Mouse (Mus musculus): ENCODE measurements around the gene Dpf2.

DNA sequence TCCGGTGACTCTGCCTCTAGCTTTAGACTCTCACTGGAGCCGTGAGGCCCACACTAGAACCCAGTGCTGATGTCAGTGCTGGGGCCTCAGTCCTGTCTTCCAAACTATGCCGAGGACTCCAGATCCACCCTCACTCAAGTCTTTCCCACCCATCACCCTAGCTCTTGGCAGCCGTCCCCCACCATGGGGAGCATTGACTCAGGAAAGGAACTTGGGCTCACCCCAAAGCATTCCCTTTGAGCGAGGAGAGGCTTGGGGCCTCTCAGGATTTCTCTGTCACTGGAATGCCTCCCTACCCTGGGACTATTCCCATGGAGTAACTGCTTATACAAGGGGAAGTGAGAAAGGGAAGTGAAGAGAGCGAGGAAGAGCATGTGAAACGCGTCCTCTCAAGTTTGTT is 33.1 kb upstream of the Dpf2 start:
- no peak for TF ChIP-seq PAX5 (IDR thresholded peaks at IDR 0.05; ENCODE audit: low read length)
- no peak for TF ChIP-seq CTCF (conservative IDR thresholded peaks at IDR 0.05 in 1 of 2, IDR thresholded peaks at IDR 0.05 in 1 of 2; ENCODE audit: low read depth in 2 of 2, low read length in 2 of 2)
- no peak for TF ChIP-seq ZC3H11A (IDR thresholded peaks at IDR 0.05; ENCODE audit: low read depth, low read length)
- no peak for TF ChIP-seq ZNF384 (IDR thresholded peaks at IDR 0.05; ENCODE audit: low read depth, low read length)
- no peak; the same call in 1 of the 2 replicates for TF ChIP-seq EP300 (IDR thresholded peaks at IDR 0.05; ENCODE audit: low read length)
- TF ChIP-seq POLR2A (IDR thresholded peaks at IDR 0.05; ENCODE audit: low read depth, low read length): no peak
- no peak for TF ChIP-seq MYC (IDR thresholded peaks at IDR 0.05; ENCODE audit: low read depth, low read length)
- TF ChIP-seq CHD1 (IDR thresholded peaks at IDR 0.05; ENCODE audit: low read depth, low read length): no peak
- no peak for TF ChIP-seq TBP (conservative IDR thresholded peaks at IDR 0.05; ENCODE audit: low read depth, low read length)
- TF ChIP-seq GABPA (IDR thresholded peaks at IDR 0.05; ENCODE audit: insufficient replicate concordance, low read depth, low read length): no peak
- TF ChIP-seq E2F4 (IDR thresholded peaks at IDR 0.05; ENCODE audit: insufficient replicate concordance, low read depth, low read length): no peak

Data from CH12.LX (cell line).